Mouse (Mus musculus) MEL (cell line): ENCODE measurements around the gene Nt5c2. TPM values are rescaled to one million over a fixed set of nuclear protein-coding genes. Genes with fewer than 3 reads are reported as not detected.

Experiments used
- DNase-seq: peaks from one replicate; pipeline ENCODE4 v3.0.0; 2011; ENCODE audit warnings: low read depth, low spot score
- H3K27ac ChIP-seq: 2 replicates; pipeline ENCODE4 v1.5.1; 2012; ENCODE audit warnings: low read depth, mild to moderate bottlenecking, control low read depth, low read length, moderate library complexity; ENCODE audit not compliant: control insufficient read depth
- H3K27me3 ChIP-seq, 2 experiments: fragments of 150-350 bp in 1 of 2; sonication (generic) in 1 of 2; 2 replicates each; pipeline ENCODE4 v1.6.1; 2012; ENCODE audit warnings: low read length in 2 of 2, mild to moderate bottlenecking in 2 of 2, improper control_type of control experiment in 1 of 2, moderate library complexity in 1 of 2; ENCODE audit not compliant: insufficient read depth in 2 of 2, control insufficient read depth in 1 of 2
- H3K36me3 ChIP-seq, 2 experiments: 2 replicates each; pipeline ENCODE4 v1.6.1; 2012 to 2014; ENCODE audit warnings: low read length in 2 of 2, improper control_type of control experiment in 1 of 2, inconsistent platforms in 1 of 2, mild to moderate bottlenecking in 1 of 2; ENCODE audit not compliant: insufficient read depth in 2 of 2, control insufficient read depth in 1 of 2
- H3K4me1 ChIP-seq, 2 experiments: fragments of 150-350 bp in 1 of 2; sonication (generic) in 1 of 2; 2 replicates each; pipeline ENCODE4 v1.6.1; 2012; ENCODE audit warnings: low read length in 2 of 2, improper control_type of control experiment in 1 of 2, mild to moderate bottlenecking in 1 of 2; ENCODE audit not compliant: insufficient read depth in 2 of 2, control insufficient read depth in 1 of 2
- H3K4me3 ChIP-seq, 2 experiments: fragments of 150-350 bp in 1 of 2; sonication (generic) in 1 of 2; 2 replicates each; pipeline ENCODE4 v1.5.1; 2012; ENCODE audit warnings: low read depth in 2 of 2, low read length in 2 of 2, mild to moderate bottlenecking in 2 of 2, moderate library complexity in 2 of 2, control low read depth in 1 of 2, improper control_type of control experiment in 1 of 2; ENCODE audit not compliant: control insufficient read depth in 1 of 2, insufficient read depth in 1 of 2
- H3K79me2 ChIP-seq: 2 replicates; pipeline ENCODE4 v1.6.1; 2012; ENCODE audit warnings: mild to moderate bottlenecking, low read length, moderate library complexity; ENCODE audit not compliant: control insufficient read depth, poor library complexity, insufficient read depth
- H3K9ac ChIP-seq: 2 replicates; pipeline ENCODE4 v1.6.1; 2012; ENCODE audit warnings: low read depth, mild to moderate bottlenecking, control low read depth, low read length, moderate library complexity; ENCODE audit not compliant: control insufficient read depth, poor library complexity, severe bottlenecking
- H3K9me3 ChIP-seq: fragments of 150-350 bp; sonication (generic); replicated peaks from 2 replicates; pipeline ENCODE4 v1.6.1; 2012; ENCODE audit warnings: mild to moderate bottlenecking, low read length, improper control_type of control experiment, moderate library complexity; ENCODE audit not compliant: insufficient read depth
- CHD2 ChIP-seq: IDR thresholded peaks from 2 replicates; pipeline ENCODE4 v1.6.1; 2011; ENCODE audit warnings: low read length, improper control_type of control experiment
- CTCF ChIP-seq, 3 experiments: IDR thresholded peaks in 2 of 3; conservative IDR thresholded peaks in 1 of 3; 2 replicates each; pipeline ENCODE4 v1.5.1; 2011 to 2012; ENCODE audit warnings: low read length in 3 of 3, low read depth in 2 of 3, mild to moderate bottlenecking in 2 of 3, improper control_type of control experiment in 1 of 3, inconsistent platforms in 1 of 3, mixed read lengths in 1 of 3, moderate library complexity in 1 of 3; ENCODE audit not compliant: control insufficient read depth in 1 of 3, insufficient read depth in 1 of 3, poor library complexity in 1 of 3, severe bottlenecking in 1 of 3
- E2F4 ChIP-seq: IDR thresholded peaks from 2 replicates; pipeline ENCODE4 v1.6.1; 2011; ENCODE audit warnings: low read depth, low read length, improper control_type of control experiment, borderline replicate concordance
- ETS1 ChIP-seq: IDR thresholded peaks from 2 replicates; pipeline ENCODE4 v1.6.1; 2012; ENCODE audit warnings: low read depth, mild to moderate bottlenecking, inconsistent platforms, low read length, improper control_type of control experiment, moderate library complexity
- GABPA ChIP-seq: IDR thresholded peaks from 2 replicates; pipeline ENCODE4 v1.6.1; 2012; ENCODE audit warnings: low read depth, mild to moderate bottlenecking, inconsistent platforms, low read length, improper control_type of control experiment, moderate library complexity
- GATA1 ChIP-seq: IDR thresholded peaks from 2 replicates; pipeline ENCODE4 v1.6.1; 2011; ENCODE audit warnings: low read depth, low read length, improper control_type of control experiment
- HCFC1 ChIP-seq: IDR thresholded peaks from 2 replicates; pipeline ENCODE4 v1.6.1; 2012; ENCODE audit warnings: low read depth, mild to moderate bottlenecking, inconsistent platforms, low read length, improper control_type of control experiment, moderate library complexity
- JUND ChIP-seq: IDR thresholded peaks from 2 replicates; pipeline ENCODE4 v1.6.1; 2011; ENCODE audit warnings: low read depth, mild to moderate bottlenecking, improper control_type of control experiment, low read length
- MAFK ChIP-seq: IDR thresholded peaks from 2 replicates; pipeline ENCODE4 v1.6.1; 2011; ENCODE audit warnings: low read depth, mild to moderate bottlenecking, low read length, improper control_type of control experiment, borderline replicate concordance
- MEF2A ChIP-seq: IDR thresholded peaks from 2 replicates; pipeline ENCODE4 v1.6.1; 2014; ENCODE audit warnings: low read depth, mild to moderate bottlenecking, inconsistent platforms, low read length, improper control_type of control experiment; ENCODE audit not compliant: poor library complexity, insufficient replicate concordance, severe bottlenecking; ENCODE audit errors: extremely low read depth
- MXI1 ChIP-seq: IDR thresholded peaks from 2 replicates; pipeline ENCODE4 v1.6.1; 2011; ENCODE audit warnings: mild to moderate bottlenecking, low read depth, low read length, improper control_type of control experiment
- MYB ChIP-seq: IDR thresholded peaks from 2 replicates; pipeline ENCODE4 v1.6.1; 2011; ENCODE audit warnings: mild to moderate bottlenecking, low read depth, low read length, improper control_type of control experiment
- MYC ChIP-seq: IDR thresholded peaks from 2 replicates; pipeline ENCODE4 v1.6.1; 2011; ENCODE audit warnings: low read depth, mild to moderate bottlenecking, low read length, improper control_type of control experiment, moderate library complexity
- NELFE ChIP-seq: IDR thresholded peaks from 2 replicates; pipeline ENCODE4 v1.6.1; 2011; ENCODE audit warnings: low read depth, low read length, improper control_type of control experiment
- POLR2A ChIP-seq, 2 experiments: IDR thresholded peaks; 2 replicates each; pipeline ENCODE4 v1.6.1; 2011 to 2012; ENCODE audit warnings: low read length in 2 of 2, mild to moderate bottlenecking in 2 of 2, control low read depth in 1 of 2, improper control_type of control experiment in 1 of 2, low read depth in 1 of 2, moderate library complexity in 1 of 2; ENCODE audit not compliant: control insufficient read depth in 1 of 2, insufficient read depth in 1 of 2, poor library complexity in 1 of 2
- POLR2AphosphoS2 ChIP-seq: IDR thresholded peaks from 2 replicates; pipeline ENCODE4 v1.6.1; 2011; ENCODE audit warnings: low read length, improper control_type of control experiment
- POLR2AphosphoS5 ChIP-seq: IDR thresholded peaks from 2 replicates; pipeline ENCODE4 v1.6.1; 2012; ENCODE audit warnings: low read depth, borderline replicate concordance, mild to moderate bottlenecking, inconsistent platforms, low read length, moderate library complexity, mixed read lengths
- RAD21 ChIP-seq: IDR thresholded peaks from 2 replicates; pipeline ENCODE4 v1.6.1; 2011; ENCODE audit warnings: mild to moderate bottlenecking, low read depth, low read length, improper control_type of control experiment
- RCOR1 ChIP-seq: IDR thresholded peaks from 2 replicates; pipeline ENCODE4 v1.6.1; 2012; ENCODE audit warnings: low read depth, mild to moderate bottlenecking, inconsistent platforms, low read length, improper control_type of control experiment
- SIN3A ChIP-seq: IDR thresholded peaks from 2 replicates; pipeline ENCODE4 v1.6.1; 2012; ENCODE audit warnings: low read length, improper control_type of control experiment, inconsistent platforms
- TAL1 ChIP-seq: IDR thresholded peaks from 2 replicates; pipeline ENCODE4 v1.6.1; 2012; ENCODE audit warnings: mild to moderate bottlenecking, inconsistent platforms, low read length, moderate library complexity, mixed read lengths
- UBTF ChIP-seq: IDR thresholded peaks from 2 replicates; pipeline ENCODE4 v1.6.1; 2012; ENCODE audit warnings: low read depth, mild to moderate bottlenecking, inconsistent platforms, low read length, improper control_type of control experiment, moderate library complexity, borderline replicate concordance; ENCODE audit not compliant: insufficient read depth
- USF1 ChIP-seq: IDR thresholded peaks from 2 replicates; pipeline ENCODE4 v1.6.1; 2014; ENCODE audit warnings: low read depth, mild to moderate bottlenecking, inconsistent platforms, low read length, improper control_type of control experiment, moderate library complexity
- USF2 ChIP-seq, 2 experiments: IDR thresholded peaks; 2 replicates each; pipeline ENCODE4 v1.6.1; 2011 to 2012; ENCODE audit warnings: improper control_type of control experiment in 2 of 2, low read length in 2 of 2, borderline replicate concordance in 1 of 2, inconsistent platforms in 1 of 2, low read depth in 1 of 2, mild to moderate bottlenecking in 1 of 2; ENCODE audit not compliant: insufficient read depth in 1 of 2
- ZC3H11A ChIP-seq: IDR thresholded peaks from 2 replicates; pipeline ENCODE4 v1.6.1; 2012; ENCODE audit warnings: low read depth, mild to moderate bottlenecking, inconsistent platforms, low read length, improper control_type of control experiment
- ZKSCAN1 ChIP-seq: IDR thresholded peaks from 2 replicates; pipeline ENCODE4 v1.6.1; 2012; ENCODE audit warnings: low read depth, mild to moderate bottlenecking, inconsistent platforms, low read length, improper control_type of control experiment, moderate library complexity
- ZMIZ1 ChIP-seq: IDR thresholded peaks from 2 replicates; pipeline ENCODE4 v1.6.1; 2012; ENCODE audit warnings: low read depth, mild to moderate bottlenecking, inconsistent platforms, low read length, improper control_type of control experiment, moderate library complexity
- ZNF384 ChIP-seq: IDR thresholded peaks from 2 replicates; pipeline ENCODE4 v1.6.1; 2012; ENCODE audit warnings: low read depth, mild to moderate bottlenecking, inconsistent platforms, low read length, improper control_type of control experiment
- polyA plus RNA-seq, 2 experiments: library from polyadenylated mRNA; stranded (reverse) in 1 of 2; unstranded in 1 of 2; fragments of >175 nt in 1 of 2; fragments of >200 nt in 1 of 2; gene quantifications; 2 replicates each; pipeline versions ENCODE4 v1.2.1 to v1.2.4; 2012; ENCODE audit warnings: low replicate concordance in 2 of 2, low read depth in 1 of 2; ENCODE audit not compliant: insufficient read length in 2 of 2, insufficient read depth in 1 of 2, missing spikeins in 1 of 2
- total RNA-seq: library from RNA; depleted of rRNA; stranded (reverse); fragments of 300-350 nt; gene quantifications from 2 replicates; pipeline ENCODE4 v1.2.3, GENCODE M21; 2012

Gene Nt5c2
- total and polyA plus RNA-seq, 3 experiments, result 64.6 to 455 (median 147) TPM

DNA sequence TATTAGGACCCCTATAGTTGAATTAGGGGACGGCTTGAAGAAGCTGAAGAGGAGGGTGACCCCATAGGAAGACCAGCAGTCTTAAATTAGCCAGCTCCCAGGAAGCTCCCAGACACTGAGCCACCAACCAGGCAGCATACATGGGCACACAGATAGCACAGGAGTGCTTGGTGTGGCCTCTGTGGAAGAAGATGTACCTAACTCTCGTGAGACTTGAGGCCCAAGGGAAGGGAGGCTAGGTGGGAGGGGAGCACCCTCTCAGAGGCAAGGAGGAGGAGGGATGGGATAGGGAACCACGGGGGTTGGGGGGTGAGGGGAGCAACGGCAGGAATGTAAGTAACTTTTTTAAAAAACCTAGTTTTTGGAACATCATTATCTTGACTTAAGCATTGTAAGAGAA is 88.6 kb downstream of the Nt5c2 start:
- Histone ChIP-seq H3K27ac (no peak overlapping the region), H3K9ac (no peak overlapping the region), H3K36me3 (peaks cover 0 to 8% of the 10 kb centered on the region in 2 experiments), H3K4me1 (no peaks in the 10 kb centered on the region; a peak in 1 of 4 replicates), H3K79me2 (peaks cover 7% of the 10 kb centered on the region; the same call in 1 of the 2 replicates), H3K9me3 (no peaks in the 10 kb centered on the region), H3K4me3 (no peak overlapping the region), H3K27me3 (no peaks in the 10 kb centered on the region)
- DNase-seq, result no peak
- TF ChIP-seq ETS1, result no peak
- no peak for TF ChIP-seq TAL1
- no peak for TF ChIP-seq JUND
- no peak for TF ChIP-seq USF1
- no peak for TF ChIP-seq E2F4
- TF ChIP-seq ZC3H11A, result no peak
- no peak for TF ChIP-seq ZMIZ1
- no peak for TF ChIP-seq MYC
- TF ChIP-seq CTCF (IDR thresholded peaks at IDR 0.05 in 2 of 3, conservative IDR thresholded peaks at IDR 0.05 in 1 of 3; ENCODE audit: control insufficient read depth in 1 of 3, insufficient read depth in 1 of 3, low read depth in 2 of 3, low read length in 3 of 3, poor library complexity in 1 of 3, severe bottlenecking in 1 of 3), result no peak
- TF ChIP-seq GABPA, result no peak
- TF ChIP-seq MXI1, result no peak
- no peak for TF ChIP-seq ZKSCAN1
- TF ChIP-seq USF2 (IDR thresholded peaks at IDR 0.05; ENCODE audit: borderline replicate concordance in 1 of 2, insufficient read depth in 1 of 2, low read depth in 1 of 2, low read length in 2 of 2), result no peak
- no peak for TF ChIP-seq POLR2AphosphoS2
- TF ChIP-seq MYB, result no peak
- TF ChIP-seq UBTF, result no peak
- no peak for TF ChIP-seq NELFE
- TF ChIP-seq CHD2, result no peak

DNA sequence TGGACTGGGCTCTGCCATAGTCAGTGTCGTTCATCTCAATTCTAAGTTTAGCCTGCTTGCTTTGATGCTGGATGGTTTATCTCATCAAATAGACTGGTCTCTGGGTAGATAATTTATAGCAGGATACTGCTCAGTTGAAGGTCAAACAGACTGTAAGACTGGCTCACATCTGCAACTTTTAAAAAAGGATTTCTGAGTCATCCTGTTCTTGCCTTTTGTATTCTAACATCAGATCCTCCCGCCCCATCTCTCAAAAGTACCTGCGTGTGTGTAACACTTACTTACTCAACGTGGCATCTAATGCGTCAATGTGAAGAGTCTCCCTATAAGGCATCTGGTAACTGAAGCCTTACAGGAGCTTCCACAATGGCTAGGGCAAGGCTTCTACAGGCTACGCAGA is 94.4 kb downstream of the Nt5c2 start:
- Histone ChIP-seq H3K27ac (no peak overlapping the region), H3K9ac (no peak overlapping the region), H3K9me3 (no peaks in the 10 kb centered on the region), H3K4me3 (no peak overlapping the region), H3K4me1 (peaks cover 8 to 9% of the 10 kb centered on the region in 2 experiments), H3K79me2 (peaks cover 4% of the 10 kb centered on the region; the same call in 1 of the 2 replicates), H3K36me3 (peaks cover 11% of the 10 kb centered on the region in 2 experiments), H3K27me3 (no peaks in the 10 kb centered on the region)
- TF ChIP-seq MEF2A (no peak), GABPA (no peak), CHD2 (no peak), POLR2A (IDR thresholded peaks at IDR 0.05; ENCODE audit: control insufficient read depth in 1 of 2, insufficient read depth in 1 of 2, low read depth in 1 of 2, low read length in 2 of 2, poor library complexity in 1 of 2) (no peak), MYB (no peak), ZNF384 (no peak), GATA1 (no peak), RCOR1 (no peak), POLR2AphosphoS5 (no peak), RAD21 (no peak), MAFK (no peak), ZMIZ1 (no peak), MXI1 (no peak), HCFC1 (no peak), SIN3A (no peak), UBTF (no peak)
- no peak for DNase-seq
